Mouse (Mus musculus) lung, adult 2 months (tissue): ENCODE results near the gene Ly6g6d. TPM values are rescaled to one million over a fixed set of nuclear protein-coding genes. Genes with fewer than 3 reads are reported as not detected.

Experiments
- DNase-seq: peaks from one replicate; pipeline ENCODE4 v3.0.0; 2022
- H3K4me1 ChIP-seq: fragments of 200-500 bp; 2 replicates; pipeline ENCODE4 v1.6.1; 2011; ENCODE audit warnings: low read length; ENCODE audit not compliant: control insufficient read depth, insufficient read depth
- H3K4me3 ChIP-seq: fragments of 200-500 bp; replicated peaks from 2 replicates; pipeline ENCODE3; 2011; ENCODE audit warnings: low read depth, mild to moderate bottlenecking, control low read depth, low read length; ENCODE audit errors: extremely low read depth
- CTCF ChIP-seq: fragments of 200-500 bp; IDR thresholded peaks from 2 replicates; pipeline ENCODE4 v1.5.1; 2011; ENCODE audit warnings: mild to moderate bottlenecking, low read length, control low read depth; ENCODE audit not compliant: insufficient read depth
- POLR2A ChIP-seq: fragments of 200-500 bp; IDR thresholded peaks from 2 replicates; pipeline ENCODE4 v1.6.1; 2011; ENCODE audit warnings: low read depth, mild to moderate bottlenecking, control low read depth, low read length, borderline replicate concordance; ENCODE audit errors: extremely low read depth
- WGBS: fragments of 180-500 bp; shearing (Covaris S2); methylation state at CpG from one replicate; pipeline ENCODE4 v1.1.7; 2018; 5-methylcytosine and 5-hydroxymethylcytosine counted together
- polyA plus RNA-seq: library from polyadenylated mRNA; depleted of rRNA; stranded (reverse); fragments of >200 nt; gene quantifications from 2 replicates; pipeline ENCODE4 v1.2.3, GENCODE M21; 2012

The Ly6g6d gene
- polyA plus RNA-seq, 1 experiment = 14.5 TPM

DNA sequence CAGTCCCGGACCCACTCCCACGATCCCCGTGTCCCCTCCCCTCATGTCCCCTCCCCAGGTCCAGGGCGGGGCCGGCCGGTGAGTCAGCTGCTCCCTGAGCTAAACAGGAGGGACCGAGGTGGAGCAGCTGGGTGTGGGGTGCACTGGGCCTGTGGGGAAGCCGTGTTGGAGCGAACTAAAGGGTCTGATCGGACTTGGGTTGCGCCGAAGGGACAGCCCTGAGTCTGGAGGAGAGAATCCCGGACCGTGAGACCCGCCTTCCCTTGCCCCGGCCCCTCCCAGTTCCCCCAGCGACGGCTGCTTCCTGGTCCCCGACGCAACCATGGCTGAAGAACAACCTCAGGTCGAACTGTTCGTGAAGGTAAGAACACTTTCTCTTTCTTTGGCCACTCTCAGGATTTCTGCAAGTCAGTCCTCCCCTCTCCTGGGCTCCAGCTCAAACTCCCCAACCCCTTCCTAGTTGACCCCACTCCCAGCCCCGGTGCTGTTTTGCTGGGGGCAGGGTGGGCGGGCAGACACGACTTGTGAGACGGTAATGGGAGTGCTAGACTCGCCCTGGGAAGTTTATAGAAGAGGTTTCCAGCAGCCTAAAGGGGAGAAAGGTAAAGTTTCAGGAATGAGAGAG is 27.6 kb downstream of the Ly6g6d start:
- WGBS = under 1% methylated on average over 27 of the region's 27 CpGs
- H3K4me3 ChIP-seq = peak overlapping the region; percentile 92
- DNase-seq = peak; percentile 81
- TF ChIP-seq POLR2A (peak; percentile 97; the same call in 1 of the 2 replicates), CTCF (no peak)
- H3K4me1 ChIP-seq = peaks cover 30% of the 10 kb centered on the region

DNA sequence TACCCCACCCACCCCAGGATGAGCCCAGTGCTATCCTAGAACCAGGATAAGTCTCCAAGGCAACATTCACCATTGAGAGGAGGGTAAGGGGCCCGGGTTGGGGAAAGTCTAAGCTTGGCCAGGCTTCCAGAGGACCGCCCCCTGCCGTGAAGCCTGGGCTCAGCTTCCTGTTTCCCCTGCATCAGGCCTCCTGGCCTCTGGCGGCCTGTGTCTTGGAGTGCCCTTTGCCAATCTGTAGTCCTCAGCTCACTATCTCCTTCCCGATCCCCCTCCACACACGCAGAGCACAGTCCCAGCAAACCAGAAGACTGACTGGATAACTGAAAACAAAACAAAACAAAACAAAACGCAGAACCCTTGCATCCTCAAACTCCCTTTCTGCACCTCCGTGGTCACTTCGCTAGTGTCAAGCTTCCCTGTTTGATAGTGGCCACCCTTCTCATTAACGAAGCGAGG is 28.3 kb downstream of the Ly6g6d start, which contains the start of gene Clic1:
TSS of gene Clic1 (plus strand) at position 406 of the 456 bp plus-strand sequence.
- peak; percentile 50 for DNase-seq
- peak within 1 kb of the TSS; percentile 92 for H3K4me3 ChIP-seq
- peaks cover 33% of the 10 kb centered on the region for H3K4me1 ChIP-seq
- 2% methylated on average over 11 of the region's 11 CpGs for WGBS
- TF ChIP-seq CTCF (no peak), POLR2A (peak; percentile 85; the same call in 1 of the 2 replicates)

DNA sequence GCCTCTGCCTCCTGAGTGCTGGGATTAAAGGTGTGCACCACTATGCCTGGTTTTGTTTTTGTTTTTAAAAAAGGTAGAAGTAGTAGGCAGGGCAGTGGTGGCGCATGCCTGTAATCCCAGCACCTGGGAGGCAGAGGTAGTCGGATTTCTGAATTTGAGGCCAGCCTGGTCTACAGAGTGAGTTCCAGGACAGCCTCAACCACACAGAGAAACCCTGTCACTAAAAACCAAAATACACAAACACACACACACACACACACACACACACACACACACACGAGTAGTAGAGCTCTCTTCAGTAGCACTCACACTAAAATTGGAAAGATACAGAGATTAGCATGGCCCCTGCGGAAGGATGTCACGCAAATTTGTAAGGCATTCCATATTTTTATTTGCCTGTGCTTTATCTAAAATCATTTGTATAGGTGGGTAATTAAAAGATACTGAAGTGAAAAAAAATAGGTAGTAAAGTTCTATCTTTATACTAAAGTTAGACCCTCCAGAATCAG is 28.9 kb downstream of the Ly6g6d start:
- DNase-seq = no peak
- H3K4me1 ChIP-seq = peaks cover 37% of the 10 kb centered on the region
- no peak for TF ChIP-seq CTCF
- TF ChIP-seq POLR2A = no peak
- no peak overlapping the region for H3K4me3 ChIP-seq
- WGBS = 54% methylated on average over 5 of the region's 5 CpGs

DNA sequence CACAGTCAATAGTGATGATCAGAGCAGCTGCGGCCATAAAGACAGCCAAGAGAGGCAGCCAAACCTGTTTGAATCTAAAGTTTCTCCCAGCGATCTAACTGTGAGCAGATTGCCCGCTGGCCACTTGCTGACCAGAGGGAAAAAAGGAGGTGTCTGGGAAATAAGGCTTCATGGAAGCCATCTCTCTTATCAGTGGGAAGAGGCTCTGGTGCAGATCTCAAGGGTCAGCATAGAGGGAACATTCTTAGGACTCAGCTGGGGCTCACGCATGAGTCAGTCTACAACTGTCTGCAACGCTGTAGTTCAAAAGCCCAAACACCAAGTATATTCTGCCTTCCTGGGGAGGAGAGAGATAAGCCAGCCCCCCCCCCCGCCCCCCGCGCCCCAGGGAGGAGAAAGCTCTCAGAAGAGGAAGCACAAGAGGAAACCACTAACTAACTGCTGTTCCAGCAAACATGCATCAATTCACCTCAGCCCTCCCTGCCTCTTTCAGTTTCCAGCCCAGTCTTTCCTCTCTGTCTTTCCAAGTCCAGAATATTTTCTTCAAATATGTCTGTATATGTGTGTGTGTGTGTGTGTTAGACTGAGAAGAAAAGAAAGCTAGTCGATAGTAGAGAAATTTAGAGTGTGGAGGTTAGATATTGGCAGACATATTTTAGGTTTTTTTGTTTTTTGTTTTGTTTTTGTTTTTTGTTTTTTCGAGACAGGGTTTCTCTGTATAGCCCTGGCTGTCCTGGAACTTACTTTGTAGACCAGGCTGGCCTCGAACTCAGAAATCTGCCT is 29.5 kb downstream of the Ly6g6d start:
- Histone ChIP-seq H3K4me1 (peaks cover 39% of the 10 kb centered on the region), H3K4me3 (peak overlapping the region; percentile 19)
- TF ChIP-seq POLR2A = 0 out of 2 replicates have a peak, but pooled peaks have one; percentile 8
- no peak for TF ChIP-seq CTCF
- no peak for DNase-seq
- WGBS = 9% methylated on average over 11 of the region's 11 CpGs

DNA sequence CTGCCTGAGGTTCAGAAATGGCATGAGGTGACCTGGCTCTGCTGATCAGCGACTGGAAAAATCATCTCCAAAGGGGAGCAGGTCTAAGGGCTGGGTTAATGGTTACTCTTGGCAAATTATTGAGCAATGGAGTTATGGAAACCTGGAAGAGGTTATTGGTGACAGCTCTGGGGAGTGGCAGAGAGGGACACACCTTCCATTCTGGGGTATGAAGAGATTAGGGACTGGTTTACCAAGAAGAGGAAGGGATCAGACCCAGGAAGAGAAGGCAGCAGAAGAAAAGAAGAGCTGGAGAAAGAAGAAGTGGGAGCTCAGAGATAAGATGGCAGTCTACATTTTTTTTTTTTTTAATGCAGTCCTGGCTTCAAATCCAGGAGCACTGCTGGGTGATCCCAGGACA is 30.2 kb downstream of the Ly6g6d start:
- Histone ChIP-seq H3K4me1 (peaks cover 36% of the 10 kb centered on the region), H3K4me3 (no peak overlapping the region)
- TF ChIP-seq CTCF = no peak
- no peak for TF ChIP-seq POLR2A
- WGBS = 26% methylated on average over 1 of the region's 1 CpGs
- no peak for DNase-seq

DNA sequence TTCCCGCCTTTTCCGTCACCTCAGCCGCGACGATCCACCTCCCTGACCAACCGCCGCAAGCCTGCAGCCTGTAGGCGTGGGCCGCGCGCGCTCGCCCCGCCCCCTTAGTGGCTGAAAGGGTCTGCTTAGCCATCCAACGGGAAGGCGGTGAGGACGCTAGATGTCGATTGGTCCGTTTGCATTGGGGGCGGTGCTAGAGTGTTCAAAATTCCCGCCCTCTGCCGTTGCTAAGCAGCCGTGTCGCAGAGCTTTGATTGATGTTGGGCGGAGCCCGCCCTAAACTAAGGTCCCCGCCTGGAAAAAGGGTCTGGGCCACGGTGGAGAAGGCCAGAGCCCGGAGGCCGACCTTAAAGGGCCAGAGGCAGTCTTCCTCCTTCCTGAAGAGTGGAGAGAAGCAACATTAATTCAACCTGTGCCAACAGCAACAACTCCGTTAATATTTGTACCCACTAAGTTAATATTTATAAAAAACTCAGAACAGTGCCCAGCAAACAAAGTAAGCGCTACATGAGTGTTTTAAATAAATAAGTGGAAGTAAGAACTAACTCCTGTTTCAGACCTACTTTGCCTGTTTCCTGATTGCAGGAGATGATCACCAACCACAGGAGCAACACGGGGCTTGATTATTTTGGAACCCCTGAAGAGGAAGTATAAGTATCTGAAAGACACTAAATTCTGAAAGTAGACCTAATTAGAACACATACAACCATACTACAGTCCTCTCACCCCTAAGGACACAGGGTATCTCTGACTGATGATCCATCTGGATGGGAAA is 31.0 kb downstream of the Ly6g6d start, which contains the start of gene Msh5:
TSS of gene Msh5 (minus strand) at position 65 of the 775 bp plus-strand sequence.
- Histone ChIP-seq H3K4me3 (peak within 1 kb of the TSS; percentile 51), H3K4me1 (peaks cover 27% of the 10 kb centered on the region)
- WGBS = 1% methylated on average over 33 of the region's 33 CpGs
- peak; percentile 4; the same call in 1 of the 2 replicates for TF ChIP-seq POLR2A
- no peak for TF ChIP-seq CTCF
- peak; percentile 98 for DNase-seq

DNA sequence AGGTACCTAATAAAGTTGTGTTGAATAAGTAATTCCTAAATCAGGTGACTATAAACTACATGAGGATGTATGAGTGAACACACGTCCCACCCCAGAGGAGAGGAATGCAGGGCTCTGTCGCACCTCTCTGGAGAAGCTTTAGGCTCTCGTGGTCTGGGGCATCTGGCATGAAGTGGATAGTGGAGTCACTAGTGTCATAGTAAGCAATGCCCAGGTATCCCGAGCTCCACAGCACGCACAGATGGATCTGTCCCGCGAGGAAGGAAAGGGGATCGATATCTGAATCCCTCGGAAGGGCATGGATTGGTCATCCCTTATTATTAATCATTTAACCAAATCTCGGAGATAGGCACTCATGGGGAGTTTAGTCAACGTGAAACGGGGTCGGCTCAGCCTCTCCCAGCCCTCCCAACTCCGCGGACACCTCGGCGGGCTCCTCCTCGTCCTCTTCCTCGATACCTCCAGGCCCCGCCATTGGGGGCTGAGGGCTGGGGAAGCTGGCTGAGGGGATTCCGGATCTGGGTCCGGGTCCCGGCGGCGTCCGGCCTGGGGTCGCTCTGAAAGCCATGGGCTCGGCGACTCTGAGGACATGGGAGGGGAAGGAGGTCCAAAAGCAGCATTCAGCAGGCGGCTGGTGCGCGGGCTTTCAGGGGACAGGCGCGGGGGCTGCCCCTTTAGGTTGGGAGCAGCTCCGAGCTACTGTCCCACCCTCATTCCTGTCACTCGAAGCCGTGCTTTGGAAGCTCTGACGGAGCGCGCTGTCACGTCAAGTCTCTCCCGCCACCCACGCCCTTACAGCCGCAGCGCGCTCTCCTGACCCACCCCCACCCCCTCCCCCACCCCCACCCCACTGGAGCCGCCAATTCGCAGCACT is 31.8 kb downstream of the Ly6g6d start:
- TF ChIP-seq POLR2A (peak; percentile 80; the same call in 1 of the 2 replicates), CTCF (no peak)
- DNase-seq = peak; percentile 14
- peaks cover 26% of the 10 kb centered on the region for H3K4me1 ChIP-seq
- H3K4me3 ChIP-seq = peak overlapping the region; percentile 51
- 3% methylated on average over 48 of the region's 48 CpGs for WGBS

DNA sequence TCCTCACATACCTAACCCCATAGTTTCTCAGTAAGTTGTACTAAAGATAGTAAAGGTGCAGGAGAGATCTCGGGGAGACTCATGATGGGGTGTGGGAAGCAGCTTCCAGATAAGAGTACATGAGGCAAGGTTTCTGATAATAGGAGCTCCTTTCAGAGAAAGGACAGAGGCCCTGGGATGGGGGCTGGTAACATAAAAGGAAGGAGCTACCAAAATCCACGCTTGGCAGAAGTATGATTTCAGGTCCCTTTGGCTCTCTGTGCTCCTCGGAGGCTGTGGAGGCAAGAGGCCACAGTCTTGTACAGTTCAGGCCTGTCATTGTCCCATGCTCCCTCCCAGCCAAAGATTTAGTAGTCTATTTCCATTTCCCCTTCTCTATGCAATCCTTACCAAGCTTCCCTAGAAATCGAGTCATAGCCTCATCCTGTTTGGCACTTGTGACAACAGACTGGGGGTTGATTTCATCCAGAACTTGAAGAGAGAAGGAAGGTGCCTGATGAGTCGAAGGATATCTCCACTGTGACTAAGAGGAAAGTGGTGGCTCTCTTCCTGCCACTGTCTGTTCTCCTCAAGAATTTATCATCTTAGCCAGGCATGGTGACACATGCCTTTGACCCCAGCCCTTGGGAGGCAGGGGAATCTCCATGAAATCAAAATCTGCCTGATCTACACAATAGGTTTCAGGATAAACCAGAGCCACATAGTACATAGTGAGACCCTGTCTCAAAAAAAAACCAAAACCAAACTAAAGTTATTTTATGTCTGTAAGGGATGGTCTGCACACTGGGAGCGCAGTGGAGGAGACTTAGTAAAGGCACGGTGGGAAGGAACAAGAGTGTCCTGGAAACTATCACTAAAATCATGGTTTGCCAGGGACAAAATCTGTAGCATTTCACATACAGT is 32.7 kb downstream of the Ly6g6d start:
- peak; percentile 2 for DNase-seq
- WGBS = 59% methylated on average over 7 of the region's 7 CpGs

More for the DNA sequence above, 32.7 kb downstream of the Ly6g6d start:
- Histone ChIP-seq H3K4me1 (peaks cover 26% of the 10 kb centered on the region), H3K4me3 (no peak overlapping the region)
- TF ChIP-seq CTCF (no peak), POLR2A (no peak)
